Mouse (Mus musculus): Measurements from ENCODE around the gene Eml2. TPM values are rescaled to one million over a fixed set of nuclear protein-coding genes. Genes with fewer than 3 reads are reported as not detected.

The Eml2 gene
- total RNA-seq, 2 experiments from 2014 or later: not detected

- ATAC-seq (replicated peaks; ENCODE audit: low FRiP score, poor library complexity, severe bottlenecking): no peak
These were observed 75.9 kb downstream of the Eml2 start for GRCm38 (mm10) chr7:19252078-19252477.

GRCm38 (mm10) chr7:19253437-19253836 lies 77.2 kb downstream of the Eml2 start:
- no peak for ATAC-seq (replicated peaks; ENCODE audit: low FRiP score, poor library complexity, severe bottlenecking)

GRCm38 (mm10) chr7:19255395-19255794 lies 79.2 kb downstream of the Eml2 start:
- no peak for ATAC-seq (replicated peaks; ENCODE audit: low FRiP score, poor library complexity, severe bottlenecking)

Other genes starting within 250 kb of the Eml2 start
- gene Nanos2, start 189.0 kb upstream of the Eml2 start, total RNA-seq (2015; ENCODE audit: low replicate concordance): not detected in 2 replicates
- not detected in 2 replicates for gene Nanos2, start 189.0 kb upstream of the Eml2 start, total RNA-seq (2017; ENCODE audit: low replicate concordance)
- gene Mypop, start 185.2 kb upstream of the Eml2 start, total RNA-seq (2015; ENCODE audit: low replicate concordance): not detected in 2 replicates
- gene Mypop, start 185.2 kb upstream of the Eml2 start, total RNA-seq (2017; ENCODE audit: low replicate concordance): not detected in 2 replicates
- gene Irf2bp1, start 172.4 kb upstream of the Eml2 start, total RNA-seq (2015; ENCODE audit: low replicate concordance): 4.6 and 6.1 TPM in 2 replicates
- 3.3 and 6.5 TPM in 2 replicates for gene Irf2bp1, start 172.4 kb upstream of the Eml2 start, total RNA-seq (2017; ENCODE audit: low replicate concordance)
- gene Foxa3, start 152.9 kb upstream of the Eml2 start, total RNA-seq (2015; ENCODE audit: low replicate concordance): not detected in 2 replicates
- gene Foxa3, start 152.9 kb upstream of the Eml2 start, total RNA-seq (2017; ENCODE audit: low replicate concordance): not detected in 2 replicates
- 42.8 and 51.5 TPM in 2 replicates for gene Sympk, start 152.0 kb upstream of the Eml2 start, total RNA-seq (2015; ENCODE audit: low replicate concordance)
- 37.7 and 52.8 TPM in 2 replicates for gene Sympk, start 152.0 kb upstream of the Eml2 start, total RNA-seq (2017; ENCODE audit: low replicate concordance)
- gene Rsph6a, start 121.7 kb upstream of the Eml2 start, total RNA-seq (2015; ENCODE audit: low replicate concordance): not detected in 2 replicates
- gene Rsph6a, start 121.7 kb upstream of the Eml2 start, total RNA-seq (2017; ENCODE audit: low replicate concordance): not detected in 2 replicates
- 17.7 and 33.1 TPM in 2 replicates for gene Dmwd, start 100.2 kb upstream of the Eml2 start, total RNA-seq (2015; ENCODE audit: low replicate concordance)
- gene Dmwd, start 100.2 kb upstream of the Eml2 start, total RNA-seq (2017; ENCODE audit: low replicate concordance): 13.1 and 19.4 TPM in 2 replicates
- 15.9 and 18.4 TPM in 2 replicates for gene Dmpk, start 92.6 kb upstream of the Eml2 start, total RNA-seq (2015; ENCODE audit: low replicate concordance)
- 4.2 and 5.0 TPM in 2 replicates for gene Dmpk, start 92.6 kb upstream of the Eml2 start, total RNA-seq (2017; ENCODE audit: low replicate concordance)
- not detected in 2 replicates for gene Six5, start 81.8 kb upstream of the Eml2 start, total RNA-seq (2015; ENCODE audit: low replicate concordance)
- gene Six5, start 81.8 kb upstream of the Eml2 start, total RNA-seq (2017; ENCODE audit: low replicate concordance): 0.13 TPM in 1 of 2 replicates, not detected in the other
- not detected in 2 replicates for gene Gm4969, start 58.1 kb upstream of the Eml2 start, total RNA-seq (2015; ENCODE audit: low replicate concordance)
- not detected in 2 replicates for gene Gm4969, start 58.1 kb upstream of the Eml2 start, total RNA-seq (2017; ENCODE audit: low replicate concordance)
- 4.7 and 5.0 TPM in 2 replicates for gene Fbxo46, start 56.6 kb upstream of the Eml2 start, total RNA-seq (2015; ENCODE audit: low replicate concordance)
- 6.3 and 7.3 TPM in 2 replicates for gene Fbxo46, start 56.6 kb upstream of the Eml2 start, total RNA-seq (2017; ENCODE audit: low replicate concordance)
- 2.5 and 2.9 TPM in 2 replicates for gene Qpctl, start 27.1 kb upstream of the Eml2 start, total RNA-seq (2015; ENCODE audit: low replicate concordance)
- gene Qpctl, start 27.1 kb upstream of the Eml2 start, total RNA-seq (2017; ENCODE audit: low replicate concordance): 1.9 TPM in 2 replicates
- gene Snrpd2, start 26.7 kb upstream of the Eml2 start, total RNA-seq (2015; ENCODE audit: low replicate concordance): 15.5 and 22.0 TPM in 2 replicates
- 5.4 and 15.7 TPM in 2 replicates for gene Snrpd2, start 26.7 kb upstream of the Eml2 start, total RNA-seq (2017; ENCODE audit: low replicate concordance)
- not detected in 2 replicates for gene Gipr, start 10.3 kb upstream of the Eml2 start, total RNA-seq (2015; ENCODE audit: low replicate concordance)
- gene Gipr, start 10.3 kb upstream of the Eml2 start, total RNA-seq (2017; ENCODE audit: low replicate concordance): not detected in 2 replicates
- not detected in 2 replicates for gene Gpr4, start 36.1 kb downstream of the Eml2 start, total RNA-seq (2015; ENCODE audit: low replicate concordance)
- not detected in 2 replicates for gene Gpr4, start 36.1 kb downstream of the Eml2 start, total RNA-seq (2017; ENCODE audit: low replicate concordance)
- 19.8 and 25.6 TPM in 2 replicates for gene Opa3, start 51.9 kb downstream of the Eml2 start, total RNA-seq (2015; ENCODE audit: low replicate concordance)
- 20.0 and 22.7 TPM in 2 replicates for gene Opa3, start 51.9 kb downstream of the Eml2 start, total RNA-seq (2017; ENCODE audit: low replicate concordance)
- 34.0 and 58.7 TPM in 2 replicates for gene Vasp, start 95.4 kb downstream of the Eml2 start, total RNA-seq (2015; ENCODE audit: low replicate concordance)
- 17.9 and 26.7 TPM in 2 replicates for gene Vasp, start 95.4 kb downstream of the Eml2 start, total RNA-seq (2017; ENCODE audit: low replicate concordance)
- not detected in 2 replicates for gene Ppm1n, start 103.6 kb downstream of the Eml2 start, total RNA-seq (2015; ENCODE audit: low replicate concordance)
- gene Ppm1n, start 103.6 kb downstream of the Eml2 start, total RNA-seq (2017; ENCODE audit: low replicate concordance): not detected in 2 replicates
- gene Rtn2, start 106.2 kb downstream of the Eml2 start, total RNA-seq (2015; ENCODE audit: low replicate concordance): 4.0 TPM in 1 of 2 replicates, not detected in the other
- not detected in 2 replicates for gene Rtn2, start 106.2 kb downstream of the Eml2 start, total RNA-seq (2017; ENCODE audit: low replicate concordance)
- 6.3 and 7.9 TPM in 2 replicates for gene Fosb, start 133.6 kb downstream of the Eml2 start, total RNA-seq (2015; ENCODE audit: low replicate concordance)
- 1.3 and 3.3 TPM in 2 replicates for gene Fosb, start 133.6 kb downstream of the Eml2 start, total RNA-seq (2017; ENCODE audit: low replicate concordance)
- 3.6 and 12.6 TPM in 2 replicates for gene Ercc1, start 168.4 kb downstream of the Eml2 start, total RNA-seq (2015; ENCODE audit: low replicate concordance)
- 1.2 and 1.8 TPM in 2 replicates for gene Ercc1, start 168.4 kb downstream of the Eml2 start, total RNA-seq (2017; ENCODE audit: low replicate concordance)
- gene Cd3eap, start 183.1 kb downstream of the Eml2 start, total RNA-seq (2015; ENCODE audit: low replicate concordance): 2.1 and 3.6 TPM in 2 replicates
- gene Cd3eap, start 183.1 kb downstream of the Eml2 start, total RNA-seq (2017; ENCODE audit: low replicate concordance): 0.45 and 4.0 TPM in 2 replicates
- not detected in 2 replicates for gene Ppp1r13l, start 183.3 kb downstream of the Eml2 start, total RNA-seq (2015; ENCODE audit: low replicate concordance)
- 0.64 and 1.7 TPM in 2 replicates for gene Ppp1r13l, start 183.3 kb downstream of the Eml2 start, total RNA-seq (2017; ENCODE audit: low replicate concordance)
- 1.7 and 1.8 TPM in 2 replicates for gene Ercc2, start 205.6 kb downstream of the Eml2 start, total RNA-seq (2015; ENCODE audit: low replicate concordance)
- 5.3 and 11.3 TPM in 2 replicates for gene Ercc2, start 205.6 kb downstream of the Eml2 start, total RNA-seq (2017; ENCODE audit: low replicate concordance)
- gene Klc3, start 227.7 kb downstream of the Eml2 start, total RNA-seq (2015; ENCODE audit: low replicate concordance): 2.5 TPM in 1 of 2 replicates, not detected in the other
- gene Klc3, start 227.7 kb downstream of the Eml2 start, total RNA-seq (2017; ENCODE audit: low replicate concordance): not detected in 2 replicates
- not detected in 2 replicates for gene Ckm, start 228.4 kb downstream of the Eml2 start, total RNA-seq (2015; ENCODE audit: low replicate concordance)
- gene Ckm, start 228.4 kb downstream of the Eml2 start, total RNA-seq (2017; ENCODE audit: low replicate concordance): not detected in 2 replicates